Mouse (Mus musculus) forebrain, postnatal 0 days (tissue): ENCODE data around the gene Dlgap4. TPM values are rescaled to one million over a fixed set of nuclear protein-coding genes. Genes with fewer than 3 reads are reported as not detected.

Experiments
- ATAC-seq: fragments of 200-750 bp; cut with Nextera tagmentation; 2 replicates; pipeline ENCODE4 v1.8.0; 2017; ENCODE audit warnings: mild to moderate bottlenecking, moderate library complexity
- DNase-seq: peaks from one replicate; pipeline ENCODE4 v3.0.0-alpha.2; 2015
- H3K27ac ChIP-seq: fragments of 300-500 bp; sonication (generic); 2 replicates; pipeline ENCODE4 v1.5.1; 2014; ENCODE audit warnings: low read depth, mild to moderate bottlenecking, antibody characterized with exemption, low read length, moderate library complexity, mixed read lengths
- H3K27me3 ChIP-seq: fragments of 300-500 bp; sonication (generic); 2 replicates; pipeline ENCODE4 v1.6.1; 2014; ENCODE audit warnings: mild to moderate bottlenecking, low read length, mixed read lengths; ENCODE audit not compliant: insufficient read depth
- H3K36me3 ChIP-seq: fragments of 300-500 bp; sonication (generic); 2 replicates; pipeline ENCODE4 v1.6.1; 2014; ENCODE audit warnings: mild to moderate bottlenecking, moderate library complexity; ENCODE audit not compliant: insufficient read depth
- H3K4me1 ChIP-seq: fragments of 300-500 bp; sonication (generic); 2 replicates; pipeline ENCODE4 v1.6.1; 2014; ENCODE audit warnings: antibody characterized with exemption; ENCODE audit not compliant: insufficient read depth
- H3K4me2 ChIP-seq: fragments of 300-500 bp; sonication (generic); 2 replicates; pipeline ENCODE4 v1.6.1; 2014; ENCODE audit warnings: low read depth, mild to moderate bottlenecking, moderate library complexity
- H3K4me3 ChIP-seq: fragments of 300-500 bp; sonication (generic); 2 replicates; pipeline ENCODE4 v1.5.1; 2014; ENCODE audit warnings: low read depth, low read length, mixed read lengths
- H3K9ac ChIP-seq: fragments of 300-500 bp; sonication (generic); 2 replicates; pipeline ENCODE4 v1.6.1; 2014; ENCODE audit warnings: mild to moderate bottlenecking
- H3K9me3 ChIP-seq: fragments of 300-500 bp; sonication (generic); 2 replicates; pipeline ENCODE4 v1.6.1; 2016; ENCODE audit warnings: low read length
- CTCF ChIP-seq: sonication (generic); IDR thresholded peaks from 2 replicates; pipeline ENCODE4 v1.5.1; 2016; ENCODE audit warnings: antibody characterized with exemption, control low read depth, low read depth
- WGBS: fragments of 180-500 bp; shearing (Covaris S2); extraction: QIAGEN DNeasy Blood & Tissue Kit; methylation state at CpG from one replicate; pipeline ENCODE4 v1.1.7; 2014; 5-methylcytosine and 5-hydroxymethylcytosine counted together
- polyA plus RNA-seq: library from polyadenylated mRNA; unstranded; fragments of >200 nt; fragmentation: Nextera tagmentation; extraction: Ambion mirVana; gene quantifications from 2 replicates; pipeline ENCODE4 v1.2.1, GENCODE M21; 2015
- total RNA-seq: library from RNA; depleted of rRNA; stranded (reverse); fragments of >200 nt; gene quantifications from 2 replicates; pipeline ENCODE4 v1.2.3, GENCODE M21; 2014

Gene Dlgap4
- total and polyA plus RNA-seq, 2 experiments from 2014 or later: 218 to 354 TPM

- H3K9ac ChIP-seq: no peak overlapping the region
- peaks cover 6% of the 10 kb centered on the region for H3K4me1 ChIP-seq
- DNase-seq: no peak
- H3K4me3 ChIP-seq: no peak overlapping the region
- H3K36me3 ChIP-seq: no peaks in the 10 kb centered on the region
- H3K27ac ChIP-seq: no peak overlapping the region
- no peaks in the 10 kb centered on the region for H3K9me3 ChIP-seq
- no peak overlapping the region for H3K4me2 ChIP-seq
- 40% methylated on average over 11 of the region's 11 CpGs for whole genome bisulfite sequencing
- no peaks in the 10 kb centered on the region for H3K27me3 ChIP-seq
- no peak for TF ChIP-seq CTCF
- peak; percentile 19; the same call in 1 of the 2 replicates for ATAC-seq
Measured at GRCm38 (mm10) chr2:156693241-156693807, 79.8 kb downstream of the Dlgap4 start.

- Histone ChIP-seq H3K4me1 (no peaks in the 10 kb centered on the region; the same call in 1 of the 2 replicates), H3K4me2 (no peak overlapping the region), H3K9ac (no peak overlapping the region), H3K4me3 (no peak overlapping the region), H3K9me3 (no peaks in the 10 kb centered on the region), H3K27ac (peak overlapping the region; percentile 54; the same call in 1 of the 2 replicates), H3K36me3 (no peaks in the 10 kb centered on the region; the same call in 1 of the 2 replicates), H3K27me3 (no peaks in the 10 kb centered on the region)
- DNase-seq (no peak), ATAC-seq (peak; percentile 45)
- TF ChIP-seq CTCF: no peak
- 44% methylated on average over 8 of the region's 8 CpGs for WGBS
Measured at GRCm38 (mm10) chr2:156697261-156697660, 83.8 kb downstream of the Dlgap4 start.

- ATAC-seq (peak; percentile 7; the same call in 1 of the 2 replicates), DNase-seq (no peak)
- no peaks in the 10 kb centered on the region for H3K27me3 ChIP-seq
- no peak overlapping the region for H3K9ac ChIP-seq
- no peak for TF ChIP-seq CTCF
- WGBS: 67% methylated on average over 9 of the region's 9 CpGs
- H3K36me3 ChIP-seq: no peaks in the 10 kb centered on the region; the same call in 1 of the 2 replicates
- H3K4me3 ChIP-seq: no peak overlapping the region
- no peak overlapping the region for H3K4me2 ChIP-seq
- H3K4me1 ChIP-seq: no peaks in the 10 kb centered on the region; the same call in 1 of the 2 replicates
- H3K9me3 ChIP-seq: no peaks in the 10 kb centered on the region
- peak overlapping the region; percentile 9; the same call in 1 of the 2 replicates for H3K27ac ChIP-seq
Measured at GRCm38 (mm10) chr2:156698168-156698567, 84.7 kb downstream of the Dlgap4 start.

- TF ChIP-seq CTCF: peak; percentile 99
- Histone ChIP-seq H3K27ac (no peak overlapping the region), H3K4me2 (no peak overlapping the region), H3K9me3 (no peaks in the 10 kb centered on the region), H3K4me1 (no peaks in the 10 kb centered on the region), H3K27me3 (no peaks in the 10 kb centered on the region), H3K4me3 (no peak overlapping the region), H3K36me3 (peaks cover 18% of the 10 kb centered on the region), H3K9ac (no peak overlapping the region)
- ATAC-seq (peak; percentile 66), DNase-seq (peak; percentile 92)
- WGBS: 22% methylated on average over 6 of the region's 6 CpGs
Measured at GRCm38 (mm10) chr2:156705473-156705872, 92.0 kb downstream of the Dlgap4 start.

- no peak for ATAC-seq
Measured at GRCm38 (mm10) chr2:156716683-156717082, 103.2 kb downstream of the Dlgap4 start.

GRCm38 (mm10) chr2:156717320-156718281 is 104.1 kb downstream of the Dlgap4 start:
- Histone ChIP-seq H3K9ac (peak overlapping the region; percentile 26), H3K4me3 (no peak overlapping the region), H3K36me3 (no peaks in the 10 kb centered on the region), H3K4me2 (peak overlapping the region; percentile 31), H3K4me1 (peaks cover 17% of the 10 kb centered on the region; the same call in 1 of the 2 replicates), H3K27me3 (no peaks in the 10 kb centered on the region), H3K27ac (peak overlapping the region; percentile 90), H3K9me3 (no peaks in the 10 kb centered on the region)
- ATAC-seq (peak; percentile 41), DNase-seq (peak; percentile 72)
- no peak for TF ChIP-seq CTCF
- 17% methylated on average over 17 of the region's 17 CpGs for WGBS

More at GRCm38 (mm10) chr2:156716683-156717082, 103.2 kb downstream of the Dlgap4 start:
- peaks cover 15% of the 10 kb centered on the region; the same call in 1 of the 2 replicates for H3K4me1 ChIP-seq
- no peak for DNase-seq
- no peaks in the 10 kb centered on the region for H3K27me3 ChIP-seq
- peaks cover 8% of the 10 kb centered on the region; the same call in 1 of the 2 replicates for H3K36me3 ChIP-seq
- H3K9me3 ChIP-seq: no peaks in the 10 kb centered on the region
- H3K4me2 ChIP-seq: 0 out of 2 replicates have a peak overlapping the region, but pooled peaks have one; percentile 1
- no peak for TF ChIP-seq CTCF
- H3K4me3 ChIP-seq: no peak overlapping the region
- 65% methylated on average over 6 of the region's 6 CpGs for WGBS
- H3K27ac ChIP-seq: peak overlapping the region; percentile 90
- no peak overlapping the region for H3K9ac ChIP-seq
